Mouse (Mus musculus) mesoderm, embryonic 11.5 days (tissue): ENCODE data around the gene Asb6.
A peak's percentile ranks its signal among the peaks of the same experiment; 100 is the strongest.

Experiments used
- DNase-seq: peaks from one replicate; pipeline ENCODE4 v3.0.0-alpha.2; 2012; ENCODE audit warnings: low read depth, low spot score

Gene Asb6

GRCm38 (mm10) chr2:30830283-30830795, at the start of gene Asb6:
TSS of gene Asb6 (minus strand) at chr2:30830333.
- peak; percentile 60 for DNase-seq

DNA sequence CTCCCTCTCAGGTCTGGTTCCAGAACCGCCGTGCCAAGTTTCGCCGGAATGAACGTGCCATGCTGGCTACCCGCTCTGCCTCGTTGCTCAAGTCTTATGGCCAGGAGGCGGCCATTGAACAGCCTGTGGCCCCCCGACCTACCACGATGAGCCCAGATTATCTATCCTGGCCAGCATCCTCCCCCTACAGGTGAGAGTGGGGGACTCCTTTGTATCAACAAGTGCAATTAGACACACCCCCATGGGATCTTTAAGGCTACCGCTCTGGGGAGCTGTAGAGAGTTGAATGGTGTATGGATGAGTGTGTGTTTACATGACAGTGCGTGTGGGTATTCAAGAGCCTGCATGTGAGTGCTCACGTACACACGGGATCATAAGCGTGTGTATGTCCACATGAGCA, 49.3 kb upstream of the Asb6 start:
- DNase-seq: no peak

- DNase-seq: no peak
Measured at GRCm38 (mm10) chr2:30875621-30876432, 45.7 kb upstream of the Asb6 start.

DNA sequence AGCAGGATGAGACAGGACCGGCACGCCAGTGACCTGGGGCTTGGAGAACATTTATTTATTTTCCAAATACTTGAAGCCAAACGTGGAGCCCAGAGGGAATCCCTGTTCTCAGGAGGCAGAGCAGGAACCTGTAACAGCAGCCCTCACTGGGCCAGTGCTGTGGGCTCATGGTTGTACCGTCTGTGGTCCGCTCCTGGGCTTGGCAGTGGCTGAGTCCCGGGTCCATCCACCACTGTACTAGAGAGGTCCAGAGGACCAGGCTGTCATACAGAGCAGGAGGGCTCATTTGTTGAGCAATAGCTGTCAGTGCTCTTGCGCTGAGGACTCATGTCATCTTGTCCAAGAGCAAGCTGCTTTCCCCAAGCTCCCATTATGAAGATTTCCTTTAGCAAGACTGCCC, 45.0 kb upstream of the Asb6 start:
- DNase-seq: no peak

DNA sequence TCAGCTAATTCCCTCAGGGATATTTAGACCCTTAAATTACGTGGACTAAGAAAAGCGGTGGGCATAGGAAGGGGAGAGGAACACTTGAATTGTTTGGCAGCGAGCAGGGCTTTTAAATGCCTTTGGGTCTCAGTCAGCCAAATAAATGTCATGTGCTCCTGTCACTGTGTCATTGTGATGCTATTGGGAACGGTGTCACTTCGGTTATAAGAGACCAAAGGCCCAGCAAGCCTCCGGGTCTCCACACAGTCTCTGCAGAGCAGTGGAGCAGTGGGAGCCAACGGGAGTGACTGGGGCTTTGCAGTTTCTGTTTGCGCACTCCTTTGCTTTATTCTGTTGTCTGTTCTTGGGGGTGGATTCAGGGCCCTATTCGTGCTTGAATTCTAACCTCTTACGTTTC, 44.3 kb upstream of the Asb6 start:
- no peak for DNase-seq

DNA sequence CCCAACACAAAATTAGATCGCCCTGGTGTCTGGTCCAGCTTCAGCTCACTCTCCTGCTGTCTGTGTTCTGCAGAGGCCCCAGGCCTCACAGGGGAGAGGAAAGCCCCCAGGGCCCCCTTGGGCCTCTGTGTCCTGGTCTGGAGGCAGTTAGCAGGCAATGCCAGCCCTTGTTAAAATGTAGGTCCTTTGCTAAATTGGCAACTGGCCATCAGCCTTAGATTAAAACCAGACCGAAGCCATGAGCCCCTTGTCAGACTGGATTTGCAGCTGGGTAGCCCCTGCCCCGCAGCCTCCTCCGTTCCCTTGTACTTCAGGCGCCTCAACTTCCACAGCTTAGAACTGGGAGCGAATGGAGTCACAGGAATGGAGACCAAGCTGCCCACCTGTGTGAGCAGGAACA, 42.5 kb upstream of the Asb6 start:
- DNase-seq: no peak

GRCm38 (mm10) chr2:30870863-30871262, 40.7 kb upstream of the Asb6 start:
- no peak for DNase-seq

DNA sequence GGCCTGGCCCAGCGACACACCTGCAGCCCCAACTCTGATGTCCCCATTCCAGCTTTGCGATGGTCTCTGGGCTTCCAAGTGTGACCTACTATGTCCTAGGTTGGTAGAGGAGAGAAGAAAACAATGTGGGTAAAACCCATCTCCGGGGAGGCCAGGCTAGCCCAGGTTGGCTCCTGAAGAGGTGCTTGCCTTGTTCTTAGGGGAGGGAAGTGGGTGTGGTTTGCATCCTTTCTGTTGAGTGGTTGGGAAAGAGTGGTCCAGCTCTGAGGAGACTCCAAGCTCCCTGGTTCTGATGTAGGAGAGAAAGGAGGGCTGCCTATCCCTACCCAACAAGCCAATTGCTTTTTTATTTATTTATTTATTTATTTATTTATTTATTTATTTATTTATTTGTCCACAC, 35.3 kb upstream of the Asb6 start:
- no peak for DNase-seq

GRCm38 (mm10) chr2:30864968-30865381, 34.8 kb upstream of the Asb6 start:
- no peak for DNase-seq

DNA sequence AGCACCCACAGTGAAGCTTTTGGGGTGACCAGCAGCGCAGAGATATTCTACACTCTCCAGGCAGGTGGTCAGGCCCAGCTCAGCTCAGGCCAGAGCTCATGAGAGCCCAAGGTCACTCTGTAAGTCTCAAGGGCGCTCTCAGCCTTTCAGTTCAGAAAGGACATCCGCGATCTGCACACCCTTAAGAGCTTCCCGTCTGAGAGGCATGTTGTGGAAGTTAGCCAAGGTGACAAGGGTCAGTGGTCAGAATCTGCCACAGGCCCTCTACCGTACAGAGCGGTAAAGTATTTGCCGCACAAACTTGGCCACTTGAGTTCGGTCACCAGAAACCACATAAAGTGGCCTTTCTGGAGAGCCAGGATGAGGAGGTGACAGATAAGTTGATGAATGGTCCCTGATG, 33.4 kb upstream of the Asb6 start:
- DNase-seq: no peak

- DNase-seq: no peak
Measured at GRCm38 (mm10) chr2:30862081-30862480, 31.9 kb upstream of the Asb6 start.

GRCm38 (mm10) chr2:30859782-30860181, 29.6 kb upstream of the Asb6 start:
- DNase-seq: no peak

DNA sequence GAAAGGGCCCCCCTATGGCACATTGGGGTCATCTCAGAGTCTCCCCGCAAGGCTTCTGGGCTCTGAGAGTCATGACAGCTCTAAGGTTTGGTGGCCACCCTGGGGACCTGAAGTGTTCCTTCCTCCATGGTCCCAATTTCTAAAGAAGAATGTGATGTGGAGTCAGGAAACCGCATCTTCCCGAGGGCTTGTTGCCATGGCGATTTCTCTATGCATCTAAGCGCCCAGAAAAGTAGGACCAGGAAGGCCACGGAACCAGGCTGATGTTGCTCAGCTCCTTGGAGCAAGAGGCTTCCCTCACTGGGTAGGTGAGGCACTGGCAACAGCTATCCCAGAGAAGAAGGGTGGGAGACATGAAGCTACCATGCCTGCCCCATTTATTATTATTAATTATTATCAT, 26.9 kb upstream of the Asb6 start:
- DNase-seq: no peak

DNA sequence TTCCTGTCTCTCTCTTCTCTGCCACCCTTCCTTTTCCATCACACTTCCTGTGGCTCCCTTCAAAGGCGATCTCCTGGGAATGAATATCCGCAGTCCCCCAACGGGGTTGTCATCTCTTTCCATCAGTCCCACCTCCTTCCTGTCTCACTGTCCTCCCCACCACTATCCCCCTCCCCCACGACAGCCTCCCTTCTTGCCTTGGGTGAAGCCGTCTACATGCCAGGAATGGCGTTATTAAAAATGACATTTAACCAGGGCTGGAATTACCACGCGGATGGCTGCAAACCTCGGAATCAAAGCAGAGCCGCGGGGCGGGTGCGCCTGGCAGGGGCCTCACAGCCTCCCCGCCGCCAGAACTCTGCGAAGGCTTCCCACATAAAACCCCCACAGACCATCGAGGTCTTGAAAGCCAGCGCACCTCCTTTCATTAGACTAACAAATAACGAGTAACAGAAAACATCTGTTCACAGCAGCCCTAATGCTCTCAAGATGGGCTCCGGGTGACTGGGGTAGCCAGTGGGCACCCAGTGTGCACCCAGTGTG, 22.7 kb upstream of the Asb6 start:
- DNase-seq: no peak

- no peak for DNase-seq
Measured at GRCm38 (mm10) chr2:30850581-30850980, 20.4 kb upstream of the Asb6 start.

DNA sequence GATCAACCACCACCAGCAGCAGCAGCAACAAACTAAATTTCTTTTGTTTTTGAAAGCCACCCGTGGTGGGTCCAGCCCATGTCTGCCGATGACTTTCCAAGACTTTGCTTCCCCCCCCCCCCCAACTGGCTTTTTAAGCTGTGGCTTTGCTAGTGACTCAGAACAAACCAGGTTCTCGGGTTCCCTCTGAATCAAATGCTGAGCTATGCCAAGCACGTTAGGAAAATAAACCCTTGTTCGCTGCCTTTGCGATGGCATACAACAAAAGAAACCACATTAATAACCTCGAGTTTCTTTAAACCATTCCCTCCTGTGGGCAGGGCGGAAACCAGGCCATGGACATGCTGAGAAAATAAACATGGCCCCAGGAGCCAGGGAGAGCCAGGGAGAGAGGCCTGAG, 18.1 kb upstream of the Asb6 start:
- no peak for DNase-seq

GRCm38 (mm10) chr2:30846723-30847122, 16.6 kb upstream of the Asb6 start:
- DNase-seq: no peak

- no peak for DNase-seq
Measured at GRCm38 (mm10) chr2:30846236-30846635, 16.1 kb upstream of the Asb6 start.

DNA sequence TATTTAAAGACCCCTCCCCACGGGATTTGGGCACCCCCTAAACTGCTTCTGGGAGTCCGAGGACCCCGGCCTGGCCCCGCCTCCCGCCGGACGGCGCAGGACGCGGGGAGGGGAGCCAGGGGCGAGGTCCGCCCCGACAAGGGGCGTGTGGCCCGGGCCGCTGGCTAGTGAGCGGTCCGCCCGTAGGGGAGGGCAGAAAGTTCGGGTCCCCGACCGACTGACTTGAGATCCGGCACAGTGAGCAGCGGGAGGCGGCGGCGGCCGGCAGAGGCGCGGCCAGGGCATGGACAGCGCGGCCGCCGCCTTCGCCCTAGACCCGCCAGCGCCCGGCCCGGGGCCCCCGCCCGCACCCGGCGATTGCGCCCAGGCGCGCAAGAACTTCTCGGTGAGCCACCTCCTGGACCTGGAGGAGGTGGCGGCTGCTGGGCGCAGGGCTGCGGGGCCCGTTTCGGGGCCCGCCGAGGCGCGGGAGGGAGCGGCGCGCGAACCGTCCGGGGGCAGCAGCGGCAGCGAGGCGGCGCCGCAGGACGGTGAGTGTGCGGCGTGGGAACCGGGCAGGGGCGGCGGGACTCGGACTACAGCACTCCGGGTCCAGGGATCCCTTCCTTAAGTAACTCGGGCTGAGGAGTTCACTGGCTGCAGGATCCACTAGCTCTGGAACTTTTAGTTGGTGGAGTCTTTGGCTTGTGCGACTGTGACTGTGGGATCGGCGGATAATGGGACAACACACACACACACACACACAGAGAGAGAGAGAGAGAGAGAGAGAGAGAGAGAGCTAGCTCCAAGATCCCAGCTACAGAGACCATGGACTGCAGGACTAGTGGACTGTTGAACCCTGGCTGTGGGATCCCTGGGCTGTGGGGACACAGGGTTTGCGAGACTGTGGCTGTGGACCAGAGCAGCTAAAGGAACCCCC, 15.3 kb upstream of the Asb6 start:
- no peak for DNase-seq

DNA sequence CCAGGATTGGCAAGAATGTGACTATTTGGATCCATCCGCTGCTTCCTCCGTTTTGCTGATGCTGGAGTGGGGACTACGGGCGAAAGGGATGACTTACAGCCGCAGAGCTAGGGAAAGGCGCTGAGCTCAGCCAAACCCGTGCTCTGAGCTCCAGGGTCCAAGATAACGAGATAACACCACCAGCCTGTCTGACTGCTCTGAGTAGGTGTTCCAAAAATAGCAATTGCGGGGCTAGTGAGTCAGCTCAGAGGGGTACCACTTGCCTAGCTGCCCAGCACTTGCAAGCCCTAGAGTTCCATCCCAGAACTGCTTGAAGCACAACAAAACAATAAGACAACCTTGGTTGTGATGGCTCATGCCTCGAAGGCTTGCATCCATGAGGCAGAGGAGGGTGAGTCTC, 12.5 kb upstream of the Asb6 start:
- DNase-seq: no peak

DNA sequence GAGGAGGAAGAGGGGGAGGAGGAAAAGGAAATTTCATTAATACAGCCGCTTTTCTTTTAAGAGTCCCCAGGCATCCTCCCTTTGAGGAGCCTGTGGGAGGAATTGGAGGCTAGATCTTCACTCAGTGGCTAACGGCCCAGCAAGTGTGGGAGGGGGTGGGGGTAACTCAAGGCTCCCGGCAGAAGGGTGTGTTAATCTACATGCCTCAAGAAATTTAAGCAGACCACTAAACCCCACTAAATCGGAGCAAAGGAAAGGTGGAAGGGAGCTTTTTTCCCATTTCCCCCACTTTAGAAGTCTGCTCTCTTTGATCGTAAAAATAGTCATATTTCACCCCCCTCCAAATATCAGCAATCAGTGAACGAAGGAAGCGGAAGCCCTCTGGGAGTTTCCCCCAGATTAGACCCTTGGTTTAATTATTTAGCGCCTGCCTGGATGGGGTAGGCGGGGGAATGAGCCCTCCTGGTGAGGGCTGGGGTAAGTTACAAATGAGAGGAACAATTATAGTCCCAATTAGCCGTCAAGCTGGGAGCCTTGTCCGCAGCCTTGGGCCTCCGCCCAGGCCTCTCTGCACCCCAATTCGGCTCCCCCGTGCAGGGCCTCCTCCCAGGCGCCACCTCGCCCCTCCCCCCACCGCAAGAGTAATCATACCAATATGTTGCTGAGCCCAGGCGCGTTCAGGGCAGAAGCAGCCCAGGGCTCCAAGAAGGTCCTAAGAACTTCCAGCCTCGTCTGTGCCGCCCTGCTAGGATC, 6.3 kb upstream of the Asb6 start:
- no peak for DNase-seq
